Mouse (Mus musculus) A20 (cell line): Measurements from ENCODE around the gene Zfp13.
"Not testable (repeated sequence)": the region's sequence is repeated elsewhere in the genome, so short reads cannot be mapped to it uniquely, and the experiment has no call there.

ENCODE experiments used
- DNase-seq: peaks from one replicate; pipeline ENCODE4 v3.0.0-alpha.2; 2011; ENCODE audit warnings: low read depth, low spot score

Zfp13 gene

DNA sequence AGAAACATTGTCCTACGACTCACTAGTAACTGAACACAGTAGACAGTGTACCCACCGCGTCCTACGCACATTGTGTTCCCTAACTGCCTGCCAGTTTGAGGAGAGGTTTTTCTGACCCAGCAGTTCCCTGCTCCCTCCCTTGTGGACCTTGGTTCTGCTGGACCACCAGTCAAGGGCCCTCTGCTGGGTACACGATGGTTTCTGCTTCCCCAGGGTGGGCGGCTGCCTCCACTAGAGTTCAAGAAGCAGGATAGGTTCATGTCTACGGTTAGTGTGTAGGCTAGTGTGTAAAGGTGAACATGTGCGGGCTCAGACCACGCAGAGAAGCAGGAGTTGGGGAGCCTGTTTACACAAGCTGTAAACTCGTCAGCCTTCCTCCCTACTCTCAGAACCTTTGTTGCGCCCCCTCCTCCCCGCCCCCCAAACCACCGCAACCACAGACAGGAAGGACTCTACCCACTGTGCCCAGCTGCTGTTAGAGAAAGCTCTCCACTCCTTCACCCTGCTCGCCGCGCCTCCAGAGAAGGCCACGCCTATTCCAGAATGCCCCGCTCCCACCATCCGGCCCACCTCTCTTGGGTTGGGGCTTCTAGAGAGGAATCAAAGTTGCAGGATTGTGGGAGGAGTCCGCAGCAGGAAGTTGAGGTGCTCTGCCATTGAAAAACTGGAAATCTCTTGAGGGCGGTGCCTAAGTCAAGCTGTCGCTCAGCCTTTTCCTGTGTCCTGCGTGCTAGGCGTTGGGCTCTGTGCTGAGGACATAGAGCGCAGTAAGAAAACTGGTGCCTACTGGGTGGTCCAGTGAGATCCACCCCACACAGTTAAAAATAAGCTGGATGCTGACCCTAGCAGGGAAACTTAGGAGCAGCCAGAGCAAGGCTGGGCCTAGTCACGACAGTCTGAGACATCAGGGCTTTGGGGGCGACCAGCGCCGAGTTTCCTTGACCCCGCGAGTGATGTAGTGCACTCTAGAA lies at the start of gene Zfp13:
TSS of gene Zfp13 (minus strand) at position 906 of the 971 bp plus-strand sequence.
- DNase-seq, result peak; percentile 94

DNA sequence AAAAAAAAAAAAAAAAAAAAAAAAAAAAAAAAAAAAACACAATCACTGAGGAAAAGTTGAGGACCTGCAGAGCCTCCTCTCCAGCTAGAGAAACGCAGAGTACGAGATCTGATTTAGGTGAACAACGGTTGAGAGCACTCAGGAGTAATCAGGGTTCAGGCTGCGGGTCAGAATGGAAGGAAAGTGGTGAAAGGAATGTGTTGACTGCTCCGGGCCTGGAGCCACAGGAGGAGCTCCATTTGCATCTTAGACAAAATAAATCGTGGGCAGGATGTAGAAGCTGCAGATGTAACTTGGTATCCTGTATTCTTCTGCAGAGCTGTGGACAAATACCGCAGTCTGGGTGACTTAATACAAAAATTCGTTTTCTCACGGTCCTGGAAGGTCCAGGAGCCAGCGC lies 46.6 kb upstream of the Zfp13 start:
- DNase-seq, result no peak

DNA sequence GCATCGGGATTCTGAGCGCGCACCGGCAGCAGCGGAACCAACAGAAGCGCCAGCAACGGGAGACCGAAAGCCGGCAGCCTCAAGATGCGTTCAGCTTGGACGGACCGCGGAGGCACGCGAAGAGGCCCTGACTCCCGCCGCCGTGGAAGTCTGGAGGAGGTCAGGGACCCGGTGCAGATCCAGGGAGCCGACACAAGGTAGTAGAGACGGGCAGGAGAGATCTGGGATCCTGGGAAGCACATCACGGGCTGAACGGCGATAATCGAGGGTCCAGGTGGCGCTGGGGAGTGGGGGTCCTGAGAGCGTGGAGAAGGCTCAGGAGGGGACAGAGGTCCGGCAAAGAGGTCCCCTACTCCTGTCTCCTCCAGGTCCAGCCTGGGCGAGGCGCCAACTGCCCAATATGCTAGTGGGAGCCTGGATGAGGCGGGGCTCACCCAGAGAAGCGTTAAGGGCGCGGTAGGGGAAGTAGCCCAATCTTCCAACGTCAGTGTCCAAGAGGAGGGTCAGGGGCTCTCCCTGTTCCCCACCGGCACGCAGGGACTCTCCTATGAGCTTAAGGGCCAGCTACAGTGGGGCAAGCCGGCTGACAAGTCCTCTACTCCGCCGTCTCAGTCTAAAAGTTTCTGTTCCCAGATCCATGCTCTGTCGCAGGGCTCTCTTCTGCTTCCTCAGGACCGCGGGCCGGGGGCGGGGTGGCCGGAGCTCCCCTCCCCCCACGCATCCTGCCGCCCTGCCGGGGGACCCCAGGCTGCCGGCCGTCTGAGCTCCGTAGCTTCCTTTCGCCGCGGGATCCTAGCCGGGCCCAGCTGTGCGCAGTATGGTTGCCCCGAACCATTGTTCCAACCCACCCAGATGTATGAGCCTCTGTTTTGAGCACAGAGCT lies 45.6 kb upstream of the Zfp13 start, which contains the start of gene Mmp25:
TSS of gene Mmp25 (minus strand) at position 665 of the 883 bp plus-strand sequence.
- no peak for DNase-seq

DNA sequence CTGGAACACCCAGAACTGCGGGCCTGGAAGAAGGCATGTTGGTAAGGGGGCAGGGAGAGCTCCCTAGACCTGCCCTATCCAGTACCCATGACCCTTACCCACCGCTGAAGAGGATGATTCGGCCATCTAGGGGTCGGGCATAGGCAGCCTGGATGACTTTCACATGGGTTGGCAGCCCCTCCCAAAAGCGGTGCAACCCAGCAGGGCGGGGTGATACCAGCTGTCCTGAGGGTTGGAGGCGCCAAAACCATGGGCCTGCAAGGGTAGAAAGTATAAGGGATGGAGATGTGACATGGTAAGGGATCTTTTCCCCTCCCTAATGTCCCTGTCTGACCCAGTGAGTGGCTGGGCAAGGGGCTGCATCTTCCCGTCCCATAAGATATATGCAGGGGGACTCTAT lies 32.0 kb upstream of the Zfp13 start:
- DNase-seq, result no peak

DNA sequence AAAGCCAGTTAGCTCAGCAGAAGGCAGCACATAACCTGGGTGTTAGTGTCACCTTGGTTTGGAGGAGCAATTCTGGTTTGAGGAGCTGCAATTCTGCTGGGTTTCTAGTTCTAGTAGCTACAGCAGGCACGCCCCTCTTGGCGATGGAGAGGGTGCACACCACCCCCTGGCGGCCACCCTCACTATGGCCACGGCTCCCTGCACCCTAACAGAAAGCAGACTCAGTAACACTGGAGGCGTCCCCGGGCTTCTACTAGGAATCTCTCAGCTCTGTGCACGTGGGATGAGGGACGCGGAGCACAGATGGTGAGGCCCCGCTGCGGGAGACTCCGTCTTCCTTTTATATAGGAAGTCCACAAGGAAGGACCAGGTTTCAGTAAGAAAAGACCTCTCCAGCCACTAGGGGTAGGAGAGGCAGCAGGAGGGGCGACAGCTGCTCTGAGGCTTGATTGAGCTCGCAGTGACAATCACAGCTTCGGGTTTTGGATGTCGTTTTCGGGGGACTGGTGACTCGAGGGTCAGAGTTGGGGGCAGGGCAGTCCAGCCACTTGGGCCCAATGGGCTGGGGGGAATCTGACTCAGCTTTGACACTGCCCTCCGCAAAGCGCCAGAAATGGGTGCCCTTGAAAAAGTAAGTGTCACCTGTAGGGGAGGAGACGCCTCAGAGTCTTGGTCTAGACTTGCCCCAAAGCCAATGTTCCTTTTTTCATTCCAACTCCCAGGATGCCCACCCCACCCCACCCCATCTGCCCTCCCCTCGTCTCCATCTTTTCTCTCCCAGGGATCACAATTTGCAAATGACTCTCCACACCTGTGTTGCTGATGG lies 31.1 kb upstream of the Zfp13 start:
- peak; percentile 81 for DNase-seq

DNA sequence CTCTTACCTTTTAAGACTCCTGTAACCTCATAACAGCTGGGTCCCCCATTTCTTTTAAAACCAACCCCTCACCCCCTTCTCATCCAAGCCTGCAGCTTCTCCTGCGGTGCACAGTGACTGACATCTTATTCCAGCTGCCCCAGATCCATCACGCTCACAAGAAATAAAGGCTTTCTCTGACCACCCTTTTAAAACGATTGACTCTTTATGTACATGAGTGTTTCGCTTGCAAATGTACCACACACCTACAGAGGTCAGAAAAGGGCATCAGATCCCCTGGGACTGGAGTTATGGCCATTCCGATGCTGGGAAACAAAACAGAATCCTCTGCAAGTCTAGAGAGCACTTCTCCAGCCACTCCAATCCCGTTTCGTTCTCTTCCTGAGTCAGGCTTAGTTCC lies 28.5 kb upstream of the Zfp13 start:
- DNase-seq, result no peak

DNA sequence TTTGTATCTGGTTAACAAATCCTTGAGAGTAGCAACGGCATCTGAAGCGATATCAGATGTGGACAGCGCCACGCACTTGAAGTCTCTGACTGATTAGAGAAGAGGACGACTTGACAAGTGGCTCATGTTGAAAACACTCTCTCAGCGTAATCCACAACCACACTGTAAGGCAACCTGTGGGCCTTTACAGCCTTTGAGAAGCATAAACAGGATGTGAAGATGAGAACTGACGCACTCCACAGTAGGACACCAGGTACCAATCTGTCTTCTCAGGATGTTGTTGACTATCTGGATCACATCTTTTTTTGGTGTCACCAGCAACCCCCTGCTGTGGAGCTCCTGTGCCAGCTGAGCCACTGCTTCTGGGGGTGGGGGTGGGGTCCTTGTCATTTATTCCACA lies 21.1 kb upstream of the Zfp13 start:
- DNase-seq, result no peak

DNA sequence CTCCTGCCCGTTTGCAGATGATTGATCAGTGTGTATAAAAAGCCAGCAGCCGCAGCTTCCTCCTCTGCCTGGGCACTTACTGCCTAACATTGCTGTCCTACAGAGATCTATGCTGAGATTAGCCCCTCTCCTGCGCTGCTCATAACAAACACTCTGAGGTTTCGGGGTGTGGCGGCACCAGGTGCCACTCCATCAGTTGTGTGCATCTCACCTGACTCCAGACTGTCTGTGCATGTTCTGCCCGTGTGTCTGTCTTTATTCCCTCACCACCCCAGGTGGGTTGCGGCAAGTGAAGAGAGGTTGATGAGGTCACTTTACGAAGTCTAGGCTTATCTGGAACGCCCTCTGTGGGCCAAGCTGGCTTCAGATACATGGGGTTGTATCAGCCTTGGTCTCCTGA lies 17.8 kb upstream of the Zfp13 start:
- peak; percentile 63 for DNase-seq

DNA sequence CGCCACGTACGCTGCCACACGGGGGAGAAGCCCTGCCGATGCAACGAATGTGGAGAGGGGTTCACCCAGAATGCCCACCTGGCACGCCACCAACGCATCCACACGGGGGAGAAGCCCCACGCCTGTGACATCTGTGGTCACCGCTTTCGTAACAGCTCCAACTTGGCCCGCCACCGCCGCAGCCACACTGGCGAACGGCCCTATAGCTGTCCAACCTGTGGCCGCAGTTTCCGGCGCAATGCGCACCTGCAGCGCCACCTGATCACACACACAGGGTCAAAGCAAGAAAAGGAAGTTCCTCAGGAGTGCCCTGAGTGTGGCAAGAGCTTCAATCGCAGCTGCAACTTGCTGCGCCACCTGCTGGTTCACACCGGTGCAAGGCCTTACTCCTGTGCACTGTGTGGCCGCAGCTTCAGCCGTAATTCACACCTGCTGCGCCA lies 11.1 kb upstream of the Zfp13 start:
- DNase-seq, result peak; percentile 96

DNA sequence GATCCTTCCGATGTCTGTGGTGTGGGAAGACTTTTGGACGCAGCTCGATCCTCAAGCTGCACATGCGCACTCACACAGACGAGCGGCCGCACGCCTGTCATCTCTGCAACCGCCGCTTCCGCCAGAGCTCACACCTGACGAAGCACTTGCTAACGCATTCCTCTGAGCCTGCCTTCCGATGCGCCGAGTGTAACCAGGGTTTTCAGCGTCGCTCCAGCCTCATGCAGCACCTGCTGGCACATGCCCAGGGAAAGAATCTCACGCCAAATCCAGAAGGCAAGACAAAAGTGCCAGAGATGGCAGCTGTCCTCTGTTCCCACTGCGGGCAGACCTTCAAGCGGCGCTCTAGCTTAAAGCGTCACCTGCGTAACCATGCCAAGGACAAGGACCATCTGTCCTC lies 10.3 kb upstream of the Zfp13 start:
- no peak for DNase-seq

DNA sequence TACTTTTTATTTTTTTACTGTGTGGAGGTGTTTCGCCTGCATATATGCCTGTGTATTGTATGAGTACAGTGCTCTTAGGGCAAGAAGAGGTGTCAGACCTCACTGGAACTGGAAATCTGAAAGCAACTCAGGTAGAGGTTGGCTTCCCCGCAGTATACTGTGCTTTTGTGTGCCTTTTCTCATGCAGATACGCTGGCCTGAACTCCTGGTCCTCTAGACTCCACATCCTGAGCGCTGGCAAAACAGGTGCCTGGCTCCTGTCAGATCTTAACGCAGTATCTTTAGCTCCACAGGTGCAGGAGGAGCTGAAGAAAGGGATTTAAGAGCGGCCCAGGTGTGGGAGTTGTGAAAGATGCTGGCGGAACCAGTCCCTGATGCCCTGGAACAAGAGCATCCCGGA lies 5.9 kb upstream of the Zfp13 start:
- no peak for DNase-seq

DNA sequence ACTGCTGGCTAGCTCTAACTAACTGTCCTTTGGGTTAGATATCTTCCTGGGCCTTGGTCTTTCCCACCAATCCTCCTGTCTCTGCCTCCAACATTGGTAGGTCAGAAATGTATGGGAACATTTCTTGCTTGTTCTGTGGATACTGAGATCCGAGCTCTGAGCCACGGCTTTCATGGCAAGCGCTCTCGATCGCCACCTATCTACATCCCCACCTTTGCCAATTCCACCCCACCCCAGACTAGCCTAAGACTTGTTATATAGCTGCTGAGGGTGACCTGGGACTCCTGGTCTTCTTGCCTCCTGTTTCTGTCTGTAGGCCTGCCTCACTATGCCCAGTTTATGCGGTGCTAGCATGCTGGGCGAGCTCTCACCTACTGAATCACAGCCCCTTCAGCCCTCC lies 5.1 kb upstream of the Zfp13 start:
- DNase-seq, result peak; percentile 23

DNA sequence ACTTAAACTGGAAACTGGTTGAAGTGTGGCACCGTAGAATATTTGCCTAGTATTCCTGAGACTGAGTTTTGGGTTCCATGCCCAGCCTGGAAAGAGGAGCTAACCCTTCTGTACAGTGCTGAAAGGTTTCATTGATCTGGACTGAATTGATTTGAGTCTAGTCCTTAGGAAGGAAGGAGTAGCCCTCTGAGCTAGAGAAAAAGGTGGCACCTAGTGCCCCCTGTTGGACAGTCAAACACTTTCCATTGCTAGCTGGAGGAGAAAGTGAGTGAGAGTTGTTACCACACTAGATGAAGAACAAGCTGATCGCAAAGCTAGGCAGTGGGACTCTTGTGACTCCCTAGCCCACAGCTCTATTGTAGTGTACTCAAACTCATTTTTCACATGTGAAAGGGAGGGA lies 4.3 kb upstream of the Zfp13 start:
- DNase-seq, result peak; percentile 70

DNA sequence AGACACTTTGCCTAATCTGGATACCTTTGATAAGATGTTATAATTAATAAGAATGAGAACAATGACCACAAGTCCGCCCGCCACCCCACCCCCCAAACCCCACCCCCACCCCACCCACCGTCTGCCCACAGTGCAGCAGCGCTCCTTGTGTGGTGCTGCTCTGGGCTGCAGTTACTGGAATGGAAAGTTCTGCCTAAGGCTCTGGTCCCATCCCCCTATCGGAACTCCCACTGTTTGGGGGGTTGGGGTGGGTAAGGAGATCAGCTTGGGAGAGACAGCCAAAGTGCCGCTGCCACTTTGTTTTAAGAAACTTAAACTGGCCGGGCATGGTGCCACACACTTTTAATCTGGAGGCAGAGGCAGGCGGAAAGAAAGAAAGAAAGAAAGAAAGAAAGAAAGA lies 3.8 kb upstream of the Zfp13 start:
- no peak for DNase-seq

DNA sequence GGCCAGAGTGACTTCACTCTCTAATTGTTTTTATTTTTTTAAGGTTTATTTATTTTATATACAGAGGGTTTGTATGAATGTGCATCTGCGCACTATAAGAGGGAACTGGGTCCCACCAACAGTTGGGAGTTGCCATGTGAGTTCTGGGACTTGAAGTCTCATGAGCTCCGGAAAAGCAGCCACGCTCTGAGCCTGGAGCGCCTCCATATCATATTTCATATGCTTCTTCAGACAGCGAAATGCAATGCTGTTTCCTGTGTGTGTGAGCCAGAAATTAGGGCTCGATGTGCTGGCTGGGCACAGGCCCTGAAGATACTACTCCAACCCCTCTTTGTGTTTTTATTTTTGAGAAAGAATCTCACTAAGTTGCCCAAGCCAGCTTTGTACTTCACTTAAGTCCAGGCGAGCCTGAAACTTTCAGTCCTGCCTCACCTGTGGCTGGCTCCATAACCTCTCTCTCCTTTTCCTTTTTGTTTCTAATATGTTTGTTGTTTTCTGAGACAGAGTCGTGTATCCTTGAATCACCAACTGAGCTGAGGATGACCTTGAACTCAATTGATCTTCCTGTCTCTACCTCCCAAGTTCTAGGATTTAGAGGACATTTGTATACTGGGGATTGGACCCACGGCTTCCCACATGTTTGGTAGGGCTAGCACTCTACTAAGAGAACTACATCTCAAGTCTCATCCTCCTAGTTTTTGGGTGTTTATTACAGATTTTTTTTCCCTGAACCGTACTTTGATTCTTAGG lies 2.7 kb upstream of the Zfp13 start:
- no peak for DNase-seq

DNA sequence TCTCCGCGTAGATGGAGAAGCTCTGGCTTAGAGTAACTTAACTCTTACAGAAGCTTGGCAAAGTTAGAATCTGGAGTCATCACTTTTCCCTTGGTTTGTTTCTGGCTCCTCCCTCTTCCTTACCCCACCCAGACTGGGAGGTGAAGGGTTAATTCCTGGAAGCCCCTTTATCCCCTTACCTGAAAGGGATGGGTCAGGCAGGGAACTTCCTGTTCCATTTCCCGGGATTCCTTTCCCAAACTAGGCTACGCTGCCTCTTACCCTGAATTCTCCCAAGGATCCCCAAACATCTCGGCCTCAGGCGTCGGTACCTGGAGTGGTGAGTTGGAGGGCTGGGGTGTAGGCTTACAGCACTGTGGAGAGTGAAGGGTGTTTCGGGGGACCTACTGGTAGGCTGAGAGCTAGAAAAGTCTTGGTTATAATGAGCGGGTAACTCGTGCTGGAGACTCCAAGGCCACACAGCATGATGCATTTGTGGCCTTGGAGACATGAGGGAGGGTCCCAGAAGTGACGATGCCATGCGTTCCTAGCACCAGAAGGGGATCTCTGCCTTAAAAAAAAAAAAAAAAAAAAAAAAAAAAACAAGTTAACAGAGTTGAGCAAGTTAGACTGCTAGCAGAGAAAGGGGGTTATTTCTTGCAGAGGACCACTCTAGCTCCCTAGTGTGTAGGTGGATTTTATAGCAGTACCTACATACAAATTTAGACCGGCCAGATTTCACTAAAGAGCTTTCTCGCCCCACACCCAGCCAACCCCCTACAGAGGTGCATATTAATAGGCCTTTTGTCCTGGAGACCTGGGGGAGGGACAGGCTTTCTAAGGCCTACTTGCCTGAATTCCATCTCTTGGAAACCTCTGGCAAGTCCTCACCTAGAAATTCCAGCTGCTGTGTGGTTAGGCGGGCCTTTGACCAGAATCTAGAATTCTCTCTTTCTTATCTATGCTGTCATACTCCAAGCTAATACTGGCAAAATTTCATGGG lies 1.6 kb upstream of the Zfp13 start, which contains the start of gene Zscan10:
TSS of gene Zscan10 (plus strand) at position 216 of the 982 bp plus-strand sequence.
- DNase-seq, result no peak

DNA sequence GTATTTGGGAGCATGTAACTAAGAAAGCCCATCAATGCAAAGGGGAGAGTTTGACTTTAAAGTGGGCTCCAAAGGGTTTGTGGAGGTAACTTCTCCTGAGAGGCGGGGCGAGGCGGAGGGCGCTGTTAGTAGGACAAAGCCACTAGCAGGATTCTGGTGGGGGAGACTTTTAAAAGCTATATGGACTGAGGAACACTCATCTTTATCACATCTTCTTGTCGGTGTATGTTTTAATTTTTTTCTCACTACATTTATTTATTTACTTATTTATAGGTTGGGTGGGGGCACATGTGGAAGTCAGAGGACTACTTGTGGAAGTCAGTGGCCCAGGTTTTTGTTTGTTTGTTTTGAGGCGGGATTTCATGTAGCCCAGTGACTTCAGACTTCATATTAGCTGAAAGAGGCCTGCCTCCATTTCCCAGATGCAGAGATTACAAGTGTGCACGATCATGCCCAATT lies 347 bp upstream of the Zfp13 start:
- peak; percentile 89 for DNase-seq

DNA sequence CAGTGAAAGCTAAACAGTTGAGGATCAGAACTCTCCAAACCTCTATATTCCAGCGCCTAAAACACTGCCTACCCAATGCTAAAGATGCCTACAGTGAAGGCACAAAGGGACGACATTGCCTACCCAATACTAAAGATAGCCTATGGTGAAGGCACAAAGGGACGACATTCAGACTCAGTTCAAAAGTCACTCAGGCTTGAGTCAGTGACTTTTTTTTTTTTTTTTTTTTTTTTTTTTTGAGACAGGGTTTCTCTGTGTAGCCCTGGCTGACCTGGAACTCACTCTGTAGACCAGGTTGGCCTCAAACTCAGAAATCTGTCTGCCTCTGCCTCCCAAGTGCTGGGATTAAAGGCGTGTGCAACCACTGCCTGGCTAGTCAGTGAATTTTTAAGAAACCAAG lies 4.1 kb downstream of the Zfp13 start:
- DNase-seq, result not testable (repeated sequence)

DNA sequence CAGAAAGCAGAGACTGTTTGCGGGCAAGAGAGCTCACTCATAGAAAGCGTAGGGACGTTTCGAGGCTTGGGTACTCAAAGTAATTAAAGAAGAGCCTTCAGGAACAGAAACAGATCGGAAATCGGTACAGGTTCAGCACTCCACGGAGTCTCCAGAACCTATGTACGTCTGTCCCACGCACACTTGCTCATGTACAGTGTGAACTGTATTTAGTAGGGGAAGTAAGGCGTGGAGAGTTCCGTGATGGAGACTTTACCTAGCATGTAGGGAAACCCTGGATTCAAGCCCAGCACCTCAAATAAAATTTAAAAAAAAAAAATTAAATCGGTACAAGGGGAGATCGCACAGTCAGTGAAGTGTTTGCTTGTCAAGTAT lies 6.4 kb downstream of the Zfp13 start:
- DNase-seq, result no peak
